Mouse (Mus musculus): ENCODE data around the gene Xdh. TPM values are rescaled to one million over a fixed set of nuclear protein-coding genes. Genes with fewer than 3 reads are reported as not detected.

The Xdh gene
- 41.6 TPM for polyA plus RNA-seq (2014; fragmentation: Illumina TruSeq; extraction: RNeasy Lipid Tissue Mini Kit (QIAGEN cat#74804); ENCODE audit: low read depth, low replicate concordance)

GRCm38 (mm10) chr17:73950062-73950735 is at the start of gene Xdh:
TSS of gene Xdh (minus strand) at chr17:73950196.

Other genes starting within 250 kb of the Xdh start
- not detected for gene Galnt14, start 239.7 kb downstream of the Xdh start, polyA plus RNA-seq (2014; fragmentation: Illumina TruSeq; extraction: RNeasy Lipid Tissue Mini Kit (QIAGEN cat#74804); ENCODE audit: low read depth, low replicate concordance)
- gene Ehd3, start 146.1 kb downstream of the Xdh start, polyA plus RNA-seq (2014; fragmentation: Illumina TruSeq; extraction: RNeasy Lipid Tissue Mini Kit (QIAGEN cat#74804); ENCODE audit: low read depth, low replicate concordance): 2.0 TPM
- gene Srd5a2, start 97.7 kb upstream of the Xdh start, polyA plus RNA-seq (2014; fragmentation: Illumina TruSeq; extraction: RNeasy Lipid Tissue Mini Kit (QIAGEN cat#74804); ENCODE audit: low read depth, low replicate concordance): 83.1 TPM

Data from sigmoid colon, adult 10 weeks (tissue).